Mouse (Mus musculus): ENCODE data around the gene Olfr319. TPM values are rescaled to one million over a fixed set of nuclear protein-coding genes. Genes with fewer than 3 reads are reported as not detected.
"Not testable (repeated sequence)": the region's sequence is repeated elsewhere in the genome, so short reads cannot be mapped to it uniquely, and the experiment has no call there.

Gene Olfr319
- polyA plus RNA-seq, 1 experiment from 2014 or later, result not detected

DNA sequence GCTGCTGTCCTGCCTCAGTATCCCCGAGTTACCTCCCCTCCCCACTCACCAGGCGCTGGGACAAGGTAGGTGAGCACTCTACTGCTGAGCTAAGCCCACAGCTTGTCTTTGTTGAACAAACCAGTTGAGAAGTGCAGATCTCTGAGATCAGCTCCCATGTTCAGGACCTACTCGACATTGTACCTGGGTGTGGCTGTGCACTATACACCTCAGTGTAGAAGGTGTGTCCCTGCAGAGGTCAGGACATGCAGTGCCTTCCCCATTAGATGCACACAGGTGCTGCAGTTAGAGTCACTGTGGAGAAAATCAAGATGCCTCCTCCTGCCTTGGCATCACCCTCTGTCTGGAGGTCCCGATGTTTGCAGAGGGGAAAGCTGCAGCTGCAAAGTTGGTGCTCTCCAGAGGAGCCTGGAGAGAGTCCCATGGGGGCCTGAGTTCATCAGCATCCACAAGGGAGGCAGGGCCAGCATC is 39.9 kb downstream of the Olfr319 start, which contains the start of gene Olfr317:
Olfr317 (minus strand) TSS at position 421 of the 471 bp plus-strand sequence.
- no peak within 1 kb of the TSS for H3K4me3 ChIP-seq (ENCODE audit: low read depth, low read length)
- no peak within 1 kb of the TSS for H3K4me2 ChIP-seq (replicated peaks; ENCODE audit: low read depth)
- ATAC-seq (ENCODE audit: low FRiP score, low TSS enrichment) (no peak), DNase-seq (ENCODE audit: low spot score) (no peak)
- WGBS, result 66% methylated on average over 4 of the region's 4 CpGs
- no peak within 1 kb of the TSS for H3K9ac ChIP-seq (ENCODE audit: low read length)
- no peaks in the 10 kb centered on the region for H3K9me3 ChIP-seq (ENCODE audit: control insufficient read depth, low read length)
- H3K4me1 ChIP-seq (replicated peaks; ENCODE audit: control insufficient read depth, insufficient read depth), result no peaks in the 10 kb centered on the region
- H3K27me3 ChIP-seq (ENCODE audit: control insufficient read depth, insufficient read depth, low read length), result no peaks in the 10 kb centered on the region
- H3K27ac ChIP-seq (replicated peaks), result no peak within 1 kb of the TSS
- TF ChIP-seq EP300 (optimal IDR thresholded peaks at IDR 0.05) (no peak), CTCF (IDR thresholded peaks at IDR 0.05; ENCODE audit: low read depth) (no peak)
- no peaks in the 10 kb centered on the region for H3K36me3 ChIP-seq (ENCODE audit: control insufficient read depth, insufficient read depth, low read length)

DNA sequence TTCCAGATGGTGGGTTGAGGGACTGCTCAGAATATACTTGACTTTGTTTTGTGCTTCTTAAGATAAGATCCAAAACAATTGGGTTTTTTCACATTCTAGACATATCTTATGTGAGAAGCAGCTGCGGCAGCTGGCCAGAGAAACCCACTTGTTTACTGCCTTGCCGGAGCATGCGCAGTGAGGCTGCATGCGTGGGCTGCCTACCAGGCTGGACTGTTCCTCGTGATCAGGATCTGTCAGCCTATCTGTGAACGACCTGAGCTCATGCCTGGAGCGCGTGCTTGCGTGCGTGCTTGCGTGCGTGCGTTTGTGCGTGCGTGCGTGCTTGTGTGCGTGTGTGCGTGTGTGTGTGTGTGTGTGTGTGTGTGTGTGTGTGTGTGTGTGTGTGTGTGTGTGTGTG is 52.1 kb downstream of the Olfr319 start:
- not testable (repeated sequence) for H3K36me3 ChIP-seq (ENCODE audit: control insufficient read depth, insufficient read depth, low read length); H3K9me3 ChIP-seq (ENCODE audit: control insufficient read depth, low read length); H3K4me1 ChIP-seq (replicated peaks; ENCODE audit: control insufficient read depth, insufficient read depth); H3K27me3 ChIP-seq (ENCODE audit: control insufficient read depth, insufficient read depth, low read length); DNase-seq (ENCODE audit: low spot score); H3K4me3 ChIP-seq (ENCODE audit: low read depth, low read length); H3K9ac ChIP-seq (ENCODE audit: low read length); ATAC-seq (ENCODE audit: low FRiP score, low TSS enrichment); H3K4me2 ChIP-seq (replicated peaks; ENCODE audit: low read depth); H3K27ac ChIP-seq (replicated peaks)
- 88% methylated on average over 18 of the region's 18 CpGs for WGBS

DNA sequence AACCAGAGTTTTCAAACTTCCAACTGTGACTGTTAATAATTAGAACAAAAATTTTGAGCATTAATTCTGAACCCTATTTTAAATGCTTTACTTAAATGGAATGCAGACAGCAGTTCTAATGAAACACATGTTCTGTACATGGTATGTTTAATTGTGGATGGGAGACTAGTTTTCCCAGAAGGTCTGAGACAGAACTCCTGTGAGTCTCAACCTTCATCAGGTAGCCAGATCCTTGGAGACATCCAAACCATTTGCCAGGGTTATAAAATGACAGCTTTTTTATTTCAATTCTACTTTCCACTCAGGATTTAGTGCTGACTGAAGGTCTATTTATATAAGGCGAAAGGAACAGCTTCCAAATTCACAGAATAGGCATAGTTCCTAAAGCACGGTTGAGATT is 53.5 kb downstream of the Olfr319 start, which contains the start of gene Olfr316:
Olfr316 (plus strand) TSS at position 301 of the 400 bp plus-strand sequence.
- H3K36me3 ChIP-seq (ENCODE audit: control insufficient read depth, insufficient read depth, low read length), result no peaks in the 10 kb centered on the region
- no peak within 1 kb of the TSS for H3K27ac ChIP-seq (replicated peaks)
- 65% methylated on average over 2 of the region's 2 CpGs for WGBS
- no peaks in the 10 kb centered on the region for H3K9me3 ChIP-seq (ENCODE audit: control insufficient read depth, low read length)
- H3K9ac ChIP-seq (ENCODE audit: low read length), result no peak within 1 kb of the TSS
- no peak within 1 kb of the TSS for H3K4me3 ChIP-seq (ENCODE audit: low read depth, low read length)
- no peaks in the 10 kb centered on the region for H3K27me3 ChIP-seq (ENCODE audit: control insufficient read depth, insufficient read depth, low read length)
- ATAC-seq (ENCODE audit: low FRiP score, low TSS enrichment) (no peak), DNase-seq (ENCODE audit: low spot score) (no peak)
- H3K4me2 ChIP-seq (replicated peaks; ENCODE audit: low read depth), result no peak within 1 kb of the TSS
- TF ChIP-seq CTCF (IDR thresholded peaks at IDR 0.05; ENCODE audit: low read depth) (no peak), EP300 (optimal IDR thresholded peaks at IDR 0.05) (no peak)
- H3K4me1 ChIP-seq (replicated peaks; ENCODE audit: control insufficient read depth, insufficient read depth), result no peaks in the 10 kb centered on the region

Other genes with a start within 250 kb of the Olfr319 start
- not detected in 2 replicates for gene Lypd9, start 246.2 kb upstream of the Olfr319 start, polyA plus RNA-seq (2015; fragmentation: Nextera tagmentation; extraction: Ambion mirVana)
- not detected in 2 replicates for gene Olfr30, start 236.9 kb upstream of the Olfr319 start, polyA plus RNA-seq (2015; fragmentation: Nextera tagmentation; extraction: Ambion mirVana)
- not detected in 2 replicates for gene Olfr332, start 206.6 kb upstream of the Olfr319 start, polyA plus RNA-seq (2015; fragmentation: Nextera tagmentation; extraction: Ambion mirVana)
- not detected in 2 replicates for gene Olfr331, start 196.6 kb upstream of the Olfr319 start, polyA plus RNA-seq (2015; fragmentation: Nextera tagmentation; extraction: Ambion mirVana)
- gene Olfr330, start 164.3 kb upstream of the Olfr319 start, polyA plus RNA-seq (2015; fragmentation: Nextera tagmentation; extraction: Ambion mirVana), result not detected in 2 replicates
- gene Olfr329-ps, start 152.7 kb upstream of the Olfr319 start, polyA plus RNA-seq (2015; fragmentation: Nextera tagmentation; extraction: Ambion mirVana), result not detected in 2 replicates
- 0.04 TPM in 1 of 2 replicates, not detected in the other for gene Olfr328, start 143.5 kb upstream of the Olfr319 start, polyA plus RNA-seq (2015; fragmentation: Nextera tagmentation; extraction: Ambion mirVana)
- not detected in 2 replicates for gene Olfr224, start 128.6 kb upstream of the Olfr319 start, polyA plus RNA-seq (2015; fragmentation: Nextera tagmentation; extraction: Ambion mirVana)
- not detected in 2 replicates for gene Olfr325, start 121.4 kb upstream of the Olfr319 start, polyA plus RNA-seq (2015; fragmentation: Nextera tagmentation; extraction: Ambion mirVana)
- gene Olfr324, start 104.0 kb upstream of the Olfr319 start, polyA plus RNA-seq (2015; fragmentation: Nextera tagmentation; extraction: Ambion mirVana), result not detected in 2 replicates
- 1,000 and 1,066 TPM in 2 replicates for gene 2210407C18Rik, start 83.1 kb upstream of the Olfr319 start, polyA plus RNA-seq (2015; fragmentation: Nextera tagmentation; extraction: Ambion mirVana)
- 0.29 and 0.46 TPM in 2 replicates for gene Olfr323, start 68.7 kb upstream of the Olfr319 start, polyA plus RNA-seq (2015; fragmentation: Nextera tagmentation; extraction: Ambion mirVana)
- 1.5 and 1.9 TPM in 2 replicates for gene Trim58, start 58.7 kb upstream of the Olfr319 start, polyA plus RNA-seq (2015; fragmentation: Nextera tagmentation; extraction: Ambion mirVana)
- not detected in 2 replicates for gene Olfr322, start 40.4 kb upstream of the Olfr319 start, polyA plus RNA-seq (2015; fragmentation: Nextera tagmentation; extraction: Ambion mirVana)
- not detected in 2 replicates for gene Olfr320, start 18.1 kb upstream of the Olfr319 start, polyA plus RNA-seq (2015; fragmentation: Nextera tagmentation; extraction: Ambion mirVana)
- gene Olfr318, start 24.9 kb downstream of the Olfr319 start, polyA plus RNA-seq (2015; fragmentation: Nextera tagmentation; extraction: Ambion mirVana), result not detected in 2 replicates
- 0.06 TPM in 1 of 2 replicates, not detected in the other for gene Olfr317, start 40.0 kb downstream of the Olfr319 start, polyA plus RNA-seq (2015; fragmentation: Nextera tagmentation; extraction: Ambion mirVana)
- not detected in 2 replicates for gene Olfr316, start 53.6 kb downstream of the Olfr319 start, polyA plus RNA-seq (2015; fragmentation: Nextera tagmentation; extraction: Ambion mirVana)
- not detected in 2 replicates for gene Olfr315, start 74.0 kb downstream of the Olfr319 start, polyA plus RNA-seq (2015; fragmentation: Nextera tagmentation; extraction: Ambion mirVana)
- not detected in 2 replicates for gene Olfr314, start 83.8 kb downstream of the Olfr319 start, polyA plus RNA-seq (2015; fragmentation: Nextera tagmentation; extraction: Ambion mirVana)
- 3.1 and 3.7 TPM in 2 replicates for gene Fam183b, start 102.8 kb downstream of the Olfr319 start, polyA plus RNA-seq (2015; fragmentation: Nextera tagmentation; extraction: Ambion mirVana)
- gene Olfr313, start 115.8 kb downstream of the Olfr319 start, polyA plus RNA-seq (2015; fragmentation: Nextera tagmentation; extraction: Ambion mirVana), result not detected in 2 replicates
- 0.04 TPM in 1 of 2 replicates, not detected in the other for gene Olfr312, start 130.1 kb downstream of the Olfr319 start, polyA plus RNA-seq (2015; fragmentation: Nextera tagmentation; extraction: Ambion mirVana)
- gene Olfr311, start 140.1 kb downstream of the Olfr319 start, polyA plus RNA-seq (2015; fragmentation: Nextera tagmentation; extraction: Ambion mirVana), result 0.08 TPM in 1 of 2 replicates, not detected in the other
- 2.4 and 2.6 TPM in 2 replicates for gene Gm12258, start 148.0 kb downstream of the Olfr319 start, polyA plus RNA-seq (2015; fragmentation: Nextera tagmentation; extraction: Ambion mirVana)
- gene 2810021J22Rik, start 168.1 kb downstream of the Olfr319 start, polyA plus RNA-seq (2015; fragmentation: Nextera tagmentation; extraction: Ambion mirVana), result 2.6 and 3.2 TPM in 2 replicates
- 1.6 and 1.9 TPM in 2 replicates for gene Zfp39, start 205.1 kb downstream of the Olfr319 start, polyA plus RNA-seq (2015; fragmentation: Nextera tagmentation; extraction: Ambion mirVana)
- gene Btnl10, start 218.7 kb downstream of the Olfr319 start, polyA plus RNA-seq (2015; fragmentation: Nextera tagmentation; extraction: Ambion mirVana), result 0.04 TPM in 1 of 2 replicates, not detected in the other
- 136 and 140 TPM in 2 replicates for gene Rnf187, start 239.8 kb downstream of the Olfr319 start, polyA plus RNA-seq (2015; fragmentation: Nextera tagmentation; extraction: Ambion mirVana)
- gene Hist3h2ba, start 249.8 kb downstream of the Olfr319 start, polyA plus RNA-seq (2015; fragmentation: Nextera tagmentation; extraction: Ambion mirVana), result 7.5 and 8.9 TPM in 2 replicates

Measured in stomach, postnatal 0 days (tissue).